Mouse (Mus musculus) lung, adult 2 months (tissue): ENCODE results near the gene Krtap10-10.

Experiments used
- CTCF ChIP-seq: fragments of 200-500 bp; IDR thresholded peaks from 2 replicates; pipeline ENCODE4 v1.5.1; 2011; ENCODE audit warnings: mild to moderate bottlenecking, low read length, control low read depth; ENCODE audit not compliant: insufficient read depth
- POLR2A ChIP-seq: fragments of 200-500 bp; IDR thresholded peaks from 2 replicates; pipeline ENCODE4 v1.6.1; 2011; ENCODE audit warnings: low read depth, mild to moderate bottlenecking, control low read depth, low read length, borderline replicate concordance; ENCODE audit errors: extremely low read depth

DNA sequence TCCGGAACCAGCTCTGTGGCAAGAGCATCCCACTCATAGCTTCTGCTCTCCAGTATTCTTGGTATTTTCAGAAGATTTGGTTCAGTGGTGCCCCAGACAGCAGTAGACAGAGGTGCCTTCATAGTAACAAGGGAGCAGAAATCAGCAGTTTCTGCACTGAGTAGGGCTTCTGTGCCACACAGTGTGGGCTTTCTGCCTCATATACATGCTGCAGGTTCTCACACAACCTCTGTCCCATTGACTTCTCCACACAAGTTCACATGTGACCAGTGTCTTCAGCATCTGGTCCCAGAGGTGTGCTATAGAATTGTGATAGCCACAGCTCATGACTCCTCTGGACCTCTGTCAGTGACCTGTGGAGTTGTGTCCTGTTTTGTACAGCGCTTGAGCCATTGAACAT is 47.1 kb upstream of the Krtap10-10 start:
- TF ChIP-seq CTCF (no peak), POLR2A (no peak)
